Mouse (Mus musculus) monocyte, adult 2 months (primary cell): ENCODE data around the gene Smarcad1.
A peak's percentile ranks its signal among the peaks of the same experiment; 100 is the strongest.

ENCODE experiments used
- DNase-seq, 2 experiments: peaks; one replicate each; pipeline ENCODE4 v3.0.0; 2022; ENCODE audit warnings: low spot score in 2 of 2, low read depth in 1 of 2

The Smarcad1 gene

GRCm38 (mm10) chr6:65079139-65079538, 36.8 kb downstream of the Smarcad1 start:
- DNase-seq: no peak

GRCm38 (mm10) chr6:65114902-65115301, 72.5 kb downstream of the Smarcad1 start:
- DNase-seq: no peak

DNA sequence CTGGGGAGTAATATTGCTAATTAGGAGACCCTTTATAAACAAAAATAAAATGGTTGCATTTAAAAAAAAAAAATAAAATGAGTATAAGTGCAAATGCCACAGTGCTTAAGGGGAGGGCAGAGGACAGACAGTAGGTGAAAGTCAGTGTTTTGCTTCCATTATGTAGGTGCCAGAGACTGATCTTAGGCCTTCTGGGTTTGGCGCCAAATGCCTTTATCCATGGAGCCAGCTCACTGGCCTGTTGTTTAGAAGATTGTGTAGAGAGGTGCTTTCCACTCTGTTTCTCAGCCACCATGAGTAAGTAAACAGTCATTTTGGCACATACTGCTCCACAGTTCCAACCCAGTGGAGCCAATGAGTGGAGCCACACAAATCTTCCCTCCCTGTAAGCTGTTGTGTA, 75.2 kb downstream of the Smarcad1 start:
- DNase-seq: no peak

DNA sequence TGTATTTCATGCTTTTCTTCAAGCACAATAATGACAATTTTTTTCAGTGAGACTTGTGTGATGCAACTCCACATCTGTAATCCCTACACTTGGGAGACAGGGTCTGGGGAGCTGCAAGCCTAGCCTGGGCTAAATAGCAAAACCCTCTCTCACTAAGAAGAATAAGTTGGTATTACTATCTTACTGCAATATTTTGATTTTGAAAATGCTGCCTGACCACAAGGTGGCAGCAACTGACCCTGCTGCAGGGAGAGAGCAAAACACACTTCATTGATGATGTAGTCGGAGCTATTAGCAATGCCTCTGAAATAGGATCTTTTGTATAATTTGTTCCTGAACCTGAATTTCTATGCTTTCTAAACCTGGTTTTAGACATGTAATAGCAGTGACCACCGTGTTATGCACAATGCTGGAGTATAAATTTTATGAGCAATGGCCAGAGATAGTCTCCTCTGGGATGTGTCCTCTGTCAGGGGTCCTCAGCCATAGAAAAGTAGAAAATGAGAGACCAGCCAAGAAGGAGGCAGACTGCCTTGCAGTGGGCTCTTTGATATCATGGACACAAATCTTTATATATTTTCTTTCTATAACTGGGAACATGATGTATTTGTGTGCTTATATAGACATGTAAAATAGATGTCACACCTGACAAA, 83.8 kb downstream of the Smarcad1 start:
- DNase-seq: peak in 1 of 2 experiments; percentile 23

GRCm38 (mm10) chr6:65132376-65132775, 90.0 kb downstream of the Smarcad1 start:
- no peak for DNase-seq

- no peak for DNase-seq
Observed at GRCm38 (mm10) chr6:65137802-65138201, 95.4 kb downstream of the Smarcad1 start.

- no peak for DNase-seq
Observed at GRCm38 (mm10) chr6:65138243-65138642, 95.9 kb downstream of the Smarcad1 start.

- no peak for DNase-seq
Observed at GRCm38 (mm10) chr6:65140082-65140749, 97.8 kb downstream of the Smarcad1 start.

DNA sequence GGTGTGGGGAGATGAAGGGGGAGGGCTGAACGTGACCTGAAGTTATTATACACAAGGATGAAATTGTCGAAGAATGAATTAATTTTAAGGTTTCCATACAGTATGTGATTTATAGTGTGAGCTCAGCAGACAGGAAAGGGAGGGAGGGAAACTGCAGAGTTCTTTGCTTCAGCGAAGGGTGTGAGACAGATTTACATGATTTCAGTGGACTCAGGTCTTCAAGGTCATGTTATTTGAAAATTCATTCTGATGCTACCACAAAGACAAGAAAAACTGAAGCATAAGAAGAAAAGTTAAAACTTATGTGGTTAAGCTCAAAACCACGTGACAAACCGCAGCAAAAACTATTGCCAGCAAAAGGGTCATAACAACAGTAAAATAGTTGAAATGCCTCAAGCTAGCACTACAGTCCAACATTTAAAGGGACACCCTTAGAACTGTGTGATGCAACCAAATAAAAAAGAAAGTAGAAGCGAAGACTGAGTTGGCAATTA, 98.4 kb downstream of the Smarcad1 start:
- no peak for DNase-seq

DNA sequence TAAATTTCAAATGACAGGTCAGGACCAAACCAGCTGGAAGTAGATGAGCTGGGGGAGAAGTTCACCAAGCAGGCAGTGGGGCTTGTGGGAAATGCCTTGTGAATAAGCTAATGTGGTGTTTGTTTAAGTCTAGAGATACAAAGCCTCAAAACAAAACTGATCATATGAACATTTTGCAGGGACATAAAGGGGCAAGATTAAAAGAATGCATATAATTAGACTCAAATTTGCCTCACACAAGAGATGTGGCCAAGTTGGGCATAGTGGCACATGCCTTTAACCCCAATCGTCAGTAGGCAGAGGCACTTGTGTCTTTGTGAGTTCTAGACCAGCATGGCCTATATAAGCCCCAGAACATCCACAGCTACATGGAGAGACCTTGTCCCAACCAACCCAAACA, 99.9 kb downstream of the Smarcad1 start:
- no peak for DNase-seq

DNA sequence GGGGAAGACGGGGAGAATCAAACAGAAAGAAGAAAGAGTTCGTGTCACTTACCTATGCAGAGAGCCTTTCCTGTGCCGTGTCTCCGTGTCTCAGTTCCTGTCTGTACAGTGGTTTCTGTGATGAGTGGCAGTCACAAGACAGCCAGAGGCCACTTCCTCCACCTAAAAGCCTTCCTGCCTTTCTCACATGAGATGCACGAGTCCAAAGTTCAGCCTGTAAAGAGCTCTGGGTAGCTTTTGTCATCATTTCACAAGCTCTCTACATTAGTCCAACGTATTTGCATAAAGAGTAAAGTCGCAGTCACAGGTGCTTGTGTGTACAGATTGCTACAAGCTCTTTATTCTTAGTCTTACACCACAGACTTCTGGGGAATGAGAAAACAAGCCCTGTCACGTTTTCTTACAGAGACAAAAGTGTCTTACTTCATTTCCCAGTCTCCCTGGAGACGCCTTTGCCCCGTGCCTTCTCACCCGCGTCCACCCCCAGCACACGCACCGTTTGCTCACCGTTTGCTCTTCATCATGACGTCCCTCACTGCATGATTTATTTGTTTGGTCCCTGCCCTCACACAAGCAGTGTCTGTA, 102.3 kb downstream of the Smarcad1 start, which contains the start of gene Hpgds:
TSS of gene Hpgds (minus strand) at position 288 of the 585 bp plus-strand sequence.
- DNase-seq: peak; percentile 58 to 63

- DNase-seq: no peak
Observed at GRCm38 (mm10) chr6:65146363-65146762, 104.0 kb downstream of the Smarcad1 start.

GRCm38 (mm10) chr6:65150703-65151102, 108.3 kb downstream of the Smarcad1 start:
- no peak for DNase-seq

- no peak for DNase-seq
Observed at GRCm38 (mm10) chr6:65153570-65153969, 111.2 kb downstream of the Smarcad1 start.

DNA sequence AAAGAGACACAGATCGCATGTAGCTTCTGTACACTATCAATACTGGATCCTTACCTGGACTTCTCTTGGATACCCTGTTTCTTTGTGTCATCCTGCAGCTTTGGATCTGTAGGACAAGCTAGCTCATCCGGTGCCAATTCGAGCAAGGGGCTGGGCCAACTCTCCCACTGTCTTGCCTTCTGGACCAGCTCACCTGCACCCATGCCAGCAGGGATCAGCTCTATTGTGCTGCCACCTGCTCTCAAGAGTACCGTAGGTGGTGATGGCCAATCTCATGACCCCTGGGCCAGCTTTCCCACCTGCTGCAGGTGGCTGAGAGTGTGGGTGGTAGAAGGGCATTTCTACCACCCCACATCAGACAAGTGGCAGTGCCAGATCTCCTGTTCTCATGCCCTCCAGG, 114.7 kb downstream of the Smarcad1 start:
- DNase-seq: no peak

DNA sequence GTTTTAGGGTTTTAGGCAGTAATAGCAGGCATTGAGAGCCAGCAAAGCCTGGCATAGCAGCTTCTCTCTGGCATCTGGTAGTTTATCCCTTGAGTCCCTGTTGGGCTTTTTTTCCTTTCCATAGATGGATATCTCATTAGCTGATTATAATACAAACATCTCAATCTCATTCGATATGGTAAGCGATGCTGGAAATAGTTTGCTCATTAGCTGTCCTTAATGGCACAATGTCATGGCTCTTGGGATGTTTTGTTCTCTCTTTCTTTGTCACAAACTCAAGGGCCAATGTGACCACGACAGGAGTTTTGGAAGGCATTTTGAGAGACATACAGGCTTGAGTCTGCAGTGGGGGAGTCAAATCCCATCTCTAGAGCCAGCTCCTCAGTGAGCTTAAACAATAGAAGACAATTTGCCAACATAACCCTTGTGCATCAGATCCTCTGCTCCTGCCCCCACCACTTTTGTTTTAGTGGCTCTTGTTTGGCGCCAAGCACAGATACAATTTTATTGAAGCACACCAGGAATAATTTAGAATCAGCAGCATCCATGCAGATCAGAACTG, 117.1 kb downstream of the Smarcad1 start:
- no peak for DNase-seq

- no peak for DNase-seq
Observed at GRCm38 (mm10) chr6:65164137-65164536, 121.8 kb downstream of the Smarcad1 start.

DNA sequence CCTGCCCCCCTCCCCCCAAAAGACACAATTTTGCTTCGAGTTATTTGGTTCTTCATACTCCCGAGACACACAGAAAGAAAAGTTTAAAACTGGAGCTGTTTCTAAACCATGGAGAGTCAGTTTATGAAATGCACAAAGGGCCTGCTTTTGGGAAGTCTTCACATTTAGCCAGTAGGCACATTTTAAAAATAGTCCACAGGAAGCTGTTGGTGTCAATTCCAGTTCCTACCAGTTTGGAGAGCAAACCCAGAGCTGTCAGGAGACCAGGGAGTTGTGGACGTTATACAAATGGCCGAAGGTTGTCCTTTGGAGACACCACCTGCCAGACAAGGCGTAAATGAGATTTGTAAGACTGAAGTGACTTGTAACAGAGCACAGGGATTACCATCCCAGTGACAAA, 122.6 kb downstream of the Smarcad1 start:
- DNase-seq: no peak
